Mouse (Mus musculus): ENCODE measurements around the gene Vill. TPM values are rescaled to one million over a fixed set of nuclear protein-coding genes. Genes with fewer than 3 reads are reported as not detected.

The Vill gene
- polyA plus RNA-seq, 1 experiment from 2014 or later: 28.1 TPM

- H3K36me3 ChIP-seq: peaks cover 24% of the 10 kb centered on the region
- ATAC-seq (ENCODE audit: insufficient number of reproducible peaks, insufficient read depth, low FRiP score, low TSS enrichment): no peak
- no peak overlapping the region for H3K4me2 ChIP-seq (replicated peaks)
- H3K9me3 ChIP-seq: no peaks in the 10 kb centered on the region
- H3K27ac ChIP-seq: no peak overlapping the region
- 70% methylated on average over 7 of the region's 7 CpGs for WGBS
- H3K4me1 ChIP-seq: peaks cover 42% of the 10 kb centered on the region
- no peak overlapping the region for H3K9ac ChIP-seq
- no peak overlapping the region for H3K4me3 ChIP-seq
- no peaks in the 10 kb centered on the region for H3K27me3 ChIP-seq
Measured at GRCm38 (mm10) chr9:119035836-119036235, 16.7 kb upstream of the Vill start.

- Histone ChIP-seq H3K4me2 (replicated peaks) (no peak overlapping the region), H3K4me3 (no peak overlapping the region), H3K9me3 (no peaks in the 10 kb centered on the region), H3K27ac (no peak overlapping the region), H3K36me3 (peaks cover 37% of the 10 kb centered on the region), H3K27me3 (no peaks in the 10 kb centered on the region), H3K4me1 (peaks cover 34% of the 10 kb centered on the region), H3K9ac (no peak overlapping the region)
- WGBS: 77% methylated on average over 15 of the region's 15 CpGs
- ATAC-seq (ENCODE audit: insufficient number of reproducible peaks, insufficient read depth, low FRiP score, low TSS enrichment): no peak
Measured at GRCm38 (mm10) chr9:119037076-119037730, 15.4 kb upstream of the Vill start.

GRCm38 (mm10) chr9:119038574-119038973 lies 14.0 kb upstream of the Vill start:
- Histone ChIP-seq H3K9ac (no peak overlapping the region), H3K4me1 (peaks cover 20% of the 10 kb centered on the region), H3K4me3 (no peak overlapping the region), H3K27me3 (no peaks in the 10 kb centered on the region), H3K27ac (no peak overlapping the region), H3K36me3 (peaks cover 42% of the 10 kb centered on the region), H3K4me2 (replicated peaks) (no peak overlapping the region), H3K9me3 (no peaks in the 10 kb centered on the region)
- no peak for ATAC-seq (ENCODE audit: insufficient number of reproducible peaks, insufficient read depth, low FRiP score, low TSS enrichment)
- WGBS: 87% methylated on average over 3 of the region's 3 CpGs

GRCm38 (mm10) chr9:119040101-119040775 lies 12.3 kb upstream of the Vill start:
- no peaks in the 10 kb centered on the region for H3K9me3 ChIP-seq
- no peak overlapping the region for H3K4me3 ChIP-seq
- 91% methylated on average over 15 of the region's 15 CpGs for WGBS
- H3K27me3 ChIP-seq: no peaks in the 10 kb centered on the region
- peaks cover 9% of the 10 kb centered on the region; the same call in 1 of the 2 replicates for H3K4me1 ChIP-seq
- no peak overlapping the region for H3K27ac ChIP-seq
- ATAC-seq (ENCODE audit: insufficient number of reproducible peaks, insufficient read depth, low FRiP score, low TSS enrichment): no peak
- H3K4me2 ChIP-seq (replicated peaks): no peak overlapping the region
- peaks cover 42% of the 10 kb centered on the region for H3K36me3 ChIP-seq
- H3K9ac ChIP-seq: no peak overlapping the region

GRCm38 (mm10) chr9:119048182-119048903 lies 4.2 kb upstream of the Vill start:
- Histone ChIP-seq H3K36me3 (no peaks in the 10 kb centered on the region), H3K4me2 (replicated peaks) (no peak overlapping the region), H3K4me1 (peaks cover 16% of the 10 kb centered on the region; the same call in 1 of the 2 replicates), H3K27ac (no peak overlapping the region), H3K4me3 (no peak overlapping the region), H3K9me3 (no peaks in the 10 kb centered on the region), H3K27me3 (no peaks in the 10 kb centered on the region), H3K9ac (no peak overlapping the region)
- 74% methylated on average over 11 of the region's 11 CpGs for WGBS
- ATAC-seq (ENCODE audit: insufficient number of reproducible peaks, insufficient read depth, low FRiP score, low TSS enrichment): no peak

- Histone ChIP-seq H3K9ac (no peak overlapping the region), H3K4me3 (no peak overlapping the region), H3K27me3 (no peaks in the 10 kb centered on the region), H3K9me3 (no peaks in the 10 kb centered on the region), H3K4me1 (peaks cover 24% of the 10 kb centered on the region; the same call in 1 of the 2 replicates), H3K27ac (0 out of 2 replicates have a peak overlapping the region, but pooled peaks have one; percentile 31), H3K36me3 (no peaks in the 10 kb centered on the region), H3K4me2 (replicated peaks) (no peak overlapping the region)
- 55% methylated on average over 2 of the region's 2 CpGs for WGBS
- no peak for ATAC-seq (ENCODE audit: insufficient number of reproducible peaks, insufficient read depth, low FRiP score, low TSS enrichment)
Measured at GRCm38 (mm10) chr9:119051158-119051557, 1.4 kb upstream of the Vill start.

GRCm38 (mm10) chr9:119053964-119054576 lies 1.5 kb downstream of the Vill start:
- Histone ChIP-seq H3K9ac (no peak overlapping the region), H3K27me3 (no peaks in the 10 kb centered on the region), H3K36me3 (no peaks in the 10 kb centered on the region; the same call in 1 of the 2 replicates), H3K27ac (no peak overlapping the region), H3K4me1 (peaks cover 24% of the 10 kb centered on the region; the same call in 1 of the 2 replicates), H3K4me3 (no peak overlapping the region), H3K4me2 (replicated peaks) (no peak overlapping the region), H3K9me3 (no peaks in the 10 kb centered on the region)
- 74% methylated on average over 9 of the region's 9 CpGs for WGBS
- no peak for ATAC-seq (ENCODE audit: insufficient number of reproducible peaks, insufficient read depth, low FRiP score, low TSS enrichment)

GRCm38 (mm10) chr9:119055336-119055735 lies 2.8 kb downstream of the Vill start:
- Histone ChIP-seq H3K27ac (no peak overlapping the region), H3K9me3 (no peaks in the 10 kb centered on the region), H3K4me1 (peaks cover 24% of the 10 kb centered on the region; the same call in 1 of the 2 replicates), H3K4me2 (replicated peaks) (no peak overlapping the region), H3K9ac (no peak overlapping the region), H3K27me3 (no peaks in the 10 kb centered on the region), H3K36me3 (no peaks in the 10 kb centered on the region; the same call in 1 of the 2 replicates), H3K4me3 (no peak overlapping the region)
- no peak for ATAC-seq (ENCODE audit: insufficient number of reproducible peaks, insufficient read depth, low FRiP score, low TSS enrichment)
- 88% methylated on average over 4 of the region's 4 CpGs for WGBS

GRCm38 (mm10) chr9:119058245-119058644 lies 5.7 kb downstream of the Vill start:
- no peaks in the 10 kb centered on the region for H3K9me3 ChIP-seq
- peaks cover 7% of the 10 kb centered on the region; the same call in 1 of the 2 replicates for H3K27me3 ChIP-seq
- H3K4me2 ChIP-seq (replicated peaks): no peak overlapping the region
- no peak overlapping the region for H3K27ac ChIP-seq
- ATAC-seq (ENCODE audit: insufficient number of reproducible peaks, insufficient read depth, low FRiP score, low TSS enrichment): no peak
- H3K4me3 ChIP-seq: no peak overlapping the region
- no peaks in the 10 kb centered on the region; the same call in 1 of the 2 replicates for H3K36me3 ChIP-seq
- no peak overlapping the region for H3K9ac ChIP-seq
- WGBS: 74% methylated on average over 7 of the region's 7 CpGs
- H3K4me1 ChIP-seq: peaks cover 13% of the 10 kb centered on the region; the same call in 1 of the 2 replicates

- ATAC-seq (ENCODE audit: insufficient number of reproducible peaks, insufficient read depth, low FRiP score, low TSS enrichment): no peak
- H3K4me3 ChIP-seq: no peak overlapping the region
- no peak overlapping the region for H3K4me2 ChIP-seq (replicated peaks)
- H3K9ac ChIP-seq: no peak overlapping the region
- no peaks in the 10 kb centered on the region for H3K9me3 ChIP-seq
- no peaks in the 10 kb centered on the region; the same call in 1 of the 2 replicates for H3K36me3 ChIP-seq
- peaks cover 7% of the 10 kb centered on the region; the same call in 1 of the 2 replicates for H3K27me3 ChIP-seq
- H3K27ac ChIP-seq: no peak overlapping the region
- 89% methylated on average over 10 of the region's 10 CpGs for WGBS
- H3K4me1 ChIP-seq: 0 out of 2 replicates have a peak, but pooled peaks cover 8% of the 10 kb centered on the region
Measured at GRCm38 (mm10) chr9:119060701-119061100, 8.1 kb downstream of the Vill start.

- 0 out of 2 replicates have a peak, but pooled peaks have one; percentile 20 for ATAC-seq (ENCODE audit: insufficient number of reproducible peaks, insufficient read depth, low FRiP score, low TSS enrichment)
- no peak overlapping the region for H3K4me2 ChIP-seq (replicated peaks)
- H3K9me3 ChIP-seq: no peaks in the 10 kb centered on the region
- no peak overlapping the region for H3K27ac ChIP-seq
- H3K9ac ChIP-seq: no peak overlapping the region
- H3K27me3 ChIP-seq: peaks cover 7% of the 10 kb centered on the region; the same call in 1 of the 2 replicates
- H3K4me1 ChIP-seq: 0 out of 2 replicates have a peak, but pooled peaks cover 8% of the 10 kb centered on the region
- H3K4me3 ChIP-seq: no peak overlapping the region
- H3K36me3 ChIP-seq: no peaks in the 10 kb centered on the region; the same call in 1 of the 2 replicates
- 33% methylated on average over 19 of the region's 19 CpGs for WGBS
Measured at GRCm38 (mm10) chr9:119063036-119063644, 10.6 kb downstream of the Vill start.

Data from embryonic facial prominence, embryonic 12.5 days (tissue).